Mouse (Mus musculus): ENCODE results near the gene Ccnd3. TPM values are rescaled to one million over a fixed set of nuclear protein-coding genes. Genes with fewer than 3 reads are reported as not detected.
A peak's percentile ranks its signal among the peaks of the same experiment; 100 is the strongest.
"Not testable (repeated sequence)": the region's sequence is repeated elsewhere in the genome, so short reads cannot be mapped to it uniquely, and the experiment has no call there.

Gene Ccnd3
- total RNA-seq, 2 experiments from 2014 or later, result 95.5 to 120 TPM

GRCm38 (mm10) chr17:47594969-47595247 is 90.1 kb downstream of the Ccnd3 start:
- DNase-seq, result no peak

- peak; percentile 43 for DNase-seq
Measured at GRCm38 (mm10) chr17:47595248-47596161, 90.7 kb downstream of the Ccnd3 start.

- no peak for DNase-seq
Measured at GRCm38 (mm10) chr17:47596162-47596838, 91.4 kb downstream of the Ccnd3 start.

GRCm38 (mm10) chr17:47596839-47597164 is 92.0 kb downstream of the Ccnd3 start:
- DNase-seq, result no peak

GRCm38 (mm10) chr17:47597261-47597660 is 92.4 kb downstream of the Ccnd3 start:
- DNase-seq, result no peak

- DNase-seq, result no peak
Measured at GRCm38 (mm10) chr17:47597838-47598579, 93.2 kb downstream of the Ccnd3 start.

GRCm38 (mm10) chr17:47598580-47599304 is 93.9 kb downstream of the Ccnd3 start:
- not testable (repeated sequence) for DNase-seq

- no peak for DNase-seq
Measured at GRCm38 (mm10) chr17:47599511-47600297, 94.9 kb downstream of the Ccnd3 start.

GRCm38 (mm10) chr17:47600601-47601388 is 95.9 kb downstream of the Ccnd3 start:
- no peak for DNase-seq

GRCm38 (mm10) chr17:47601389-47601755 is 96.5 kb downstream of the Ccnd3 start:
- DNase-seq, result no peak

- DNase-seq, result no peak
Measured at GRCm38 (mm10) chr17:47602289-47602688, 97.4 kb downstream of the Ccnd3 start.

GRCm38 (mm10) chr17:47606220-47606619 is 101.4 kb downstream of the Ccnd3 start:
- DNase-seq, result no peak

GRCm38 (mm10) chr17:47609182-47609581 is 104.3 kb downstream of the Ccnd3 start:
- DNase-seq, result no peak

- peak; percentile 97 for DNase-seq
Measured at GRCm38 (mm10) chr17:47610849-47611660, 106.2 kb downstream of the Ccnd3 start, which contains the start of the genes Bysl, Med20 and Gm20517. Gene Bysl (minus strand): TSS chr17:47611492. Gene Med20 (plus strand): TSS chr17:47611582. Gene Gm20517 (plus strand): TSS chr17:47611589.

GRCm38 (mm10) chr17:47611661-47611982 is 106.8 kb downstream of the Ccnd3 start:
- DNase-seq, result no peak

GRCm38 (mm10) chr17:47614018-47614417 is 109.2 kb downstream of the Ccnd3 start:
- peak; percentile 40 for DNase-seq

GRCm38 (mm10) chr17:47616119-47616518 is 111.3 kb downstream of the Ccnd3 start:
- DNase-seq, result no peak

GRCm38 (mm10) chr17:47616652-47617051 is 111.8 kb downstream of the Ccnd3 start:
- no peak for DNase-seq

GRCm38 (mm10) chr17:47617605-47618307 is 112.9 kb downstream of the Ccnd3 start:
- DNase-seq, result no peak

All from gastrocnemius, postnatal 10 days (tissue).